Mouse (Mus musculus) midbrain, embryonic 11.5 days (tissue): ENCODE results near the gene Pde6h. TPM values are rescaled to one million over a fixed set of nuclear protein-coding genes. Genes with fewer than 3 reads are reported as not detected.

Experiments
- ATAC-seq: fragments of 200-750 bp; cut with Nextera tagmentation; 2 replicates; pipeline ENCODE4 v1.8.0; 2017; ENCODE audit warnings: moderate TSS enrichment, moderate library complexity; ENCODE audit not compliant: low FRiP score
- DNase-seq: peaks from one replicate; pipeline ENCODE4 v3.0.0; 2015; ENCODE audit warnings: low spot score; ENCODE audit errors: missing footprints
- H3K27ac ChIP-seq: fragments of 300-500 bp; sonication (generic); 2 replicates; pipeline ENCODE4 v1.5.1; 2014; ENCODE audit warnings: low read depth, low read length
- H3K27me3 ChIP-seq: fragments of 300-500 bp; sonication (generic); 2 replicates; pipeline ENCODE4 v1.6.1; 2014; ENCODE audit warnings: mild to moderate bottlenecking, low read length, moderate library complexity, mixed read lengths; ENCODE audit not compliant: control insufficient read depth, insufficient read depth
- H3K36me3 ChIP-seq: fragments of 300-500 bp; sonication (generic); 2 replicates; pipeline ENCODE4 v1.6.1; 2014; ENCODE audit warnings: mild to moderate bottlenecking, low read length, moderate library complexity, mixed read lengths; ENCODE audit not compliant: control insufficient read depth, insufficient read depth
- H3K4me1 ChIP-seq: fragments of 300-500 bp; sonication (generic); 2 replicates; pipeline ENCODE4 v1.6.1; 2014; ENCODE audit warnings: low read length; ENCODE audit not compliant: control insufficient read depth, insufficient read depth
- H3K4me2 ChIP-seq: fragments of 300-500 bp; sonication (generic); 2 replicates; pipeline ENCODE4 v1.6.1; 2014; ENCODE audit warnings: mild to moderate bottlenecking, moderate library complexity
- H3K4me3 ChIP-seq: fragments of 300-500 bp; sonication (generic); 2 replicates; pipeline ENCODE4 v1.5.1; 2014; ENCODE audit warnings: low read depth, low read length
- H3K9ac ChIP-seq: fragments of 300-500 bp; sonication (generic); 2 replicates; pipeline ENCODE4 v1.6.1; 2014; ENCODE audit warnings: low read length
- H3K9me3 ChIP-seq: fragments of 300-500 bp; sonication (generic); 2 replicates; pipeline ENCODE4 v1.6.1; 2016; ENCODE audit warnings: low read length; ENCODE audit not compliant: control insufficient read depth
- WGBS: fragments of 180-500 bp; shearing (Covaris S2); extraction: QIAGEN DNeasy Blood & Tissue Kit; methylation state at CpG from one replicate; pipeline ENCODE4 v1.1.7; 2014; 5-methylcytosine and 5-hydroxymethylcytosine counted together
- polyA plus RNA-seq: library from polyadenylated mRNA; unstranded; fragments of >200 nt; fragmentation: Nextera tagmentation; extraction: Ambion mirVana; gene quantifications from 2 replicates; pipeline ENCODE4 v1.2.1, GENCODE M21; 2014

Pde6h gene
- polyA plus RNA-seq, 1 experiment from 2014 or later = not detected

DNA sequence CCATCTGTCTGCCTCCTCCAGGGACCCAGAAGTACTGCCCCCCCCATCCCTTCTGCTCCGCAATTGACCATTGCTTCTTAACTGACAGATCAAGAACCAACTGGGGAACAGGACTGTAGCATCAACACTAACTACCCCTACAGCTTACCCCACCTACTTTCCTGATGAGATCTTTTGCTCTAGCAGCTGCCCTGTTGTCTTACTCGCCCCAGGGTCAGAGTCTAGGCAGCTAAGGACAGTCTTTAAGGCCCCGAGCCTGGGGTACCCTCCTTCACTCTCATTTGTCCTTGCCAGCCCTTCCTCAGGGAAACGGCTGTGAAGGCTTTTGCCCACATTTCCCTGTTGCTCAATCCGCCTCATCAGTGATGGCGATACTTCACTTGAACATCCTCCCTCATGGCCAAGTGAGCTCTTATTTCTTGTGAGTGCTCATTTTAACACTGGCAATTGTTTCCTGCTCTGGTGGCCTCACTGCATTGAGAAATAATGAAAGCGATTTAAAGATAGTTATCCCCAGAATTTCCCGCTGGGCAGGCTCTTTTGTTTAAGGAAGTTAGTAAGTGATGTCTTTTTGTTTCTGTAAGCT, 19.7 kb upstream of the Pde6h start:
- Histone ChIP-seq H3K36me3 (no peaks in the 10 kb centered on the region), H3K27ac (no peak overlapping the region), H3K4me1 (no peaks in the 10 kb centered on the region), H3K27me3 (no peaks in the 10 kb centered on the region), H3K4me3 (no peak overlapping the region), H3K4me2 (no peak overlapping the region), H3K9ac (no peak overlapping the region), H3K9me3 (no peaks in the 10 kb centered on the region)
- 74% methylated on average over 8 of the region's 8 CpGs for WGBS
- ATAC-seq (no peak), DNase-seq (no peak)

DNA sequence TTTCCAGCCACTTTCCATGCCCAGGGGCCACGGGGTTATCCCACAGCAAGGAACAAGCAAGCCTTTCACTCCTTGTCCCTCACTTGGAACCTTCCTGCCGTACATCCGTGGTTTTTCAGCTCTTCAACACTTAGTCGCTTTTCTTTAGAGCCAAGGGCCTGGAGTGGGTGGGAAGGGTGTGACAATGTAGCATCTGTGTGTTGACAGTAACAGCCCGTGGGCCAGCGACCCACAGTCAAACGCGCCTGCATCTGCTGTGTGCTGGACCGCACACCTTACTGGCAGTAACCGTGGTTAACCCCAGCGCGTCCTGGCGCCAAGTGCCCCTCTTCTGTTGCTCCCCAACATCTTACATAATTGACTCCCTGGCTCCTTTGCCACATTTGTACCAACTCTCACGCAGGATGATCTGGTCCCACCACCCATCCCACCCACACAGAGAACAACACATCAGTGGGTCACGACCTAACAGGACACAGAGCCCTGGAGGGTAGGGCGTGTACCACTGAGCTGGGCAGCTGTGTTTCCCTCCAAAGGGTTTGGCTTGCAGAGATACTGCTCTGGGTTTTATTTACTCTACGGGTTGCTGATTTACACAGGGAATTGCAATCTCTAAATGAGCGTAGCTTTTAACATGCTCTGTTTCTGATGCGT, 17.2 kb upstream of the Pde6h start:
- H3K27me3 ChIP-seq = no peaks in the 10 kb centered on the region
- no peak overlapping the region for H3K27ac ChIP-seq
- WGBS = 92% methylated on average over 19 of the region's 19 CpGs
- H3K9ac ChIP-seq = no peak overlapping the region
- no peak overlapping the region for H3K4me3 ChIP-seq
- DNase-seq (no peak), ATAC-seq (no peak)
- no peaks in the 10 kb centered on the region for H3K9me3 ChIP-seq
- H3K36me3 ChIP-seq = no peaks in the 10 kb centered on the region
- H3K4me1 ChIP-seq = no peaks in the 10 kb centered on the region
- no peak overlapping the region for H3K4me2 ChIP-seq

DNA sequence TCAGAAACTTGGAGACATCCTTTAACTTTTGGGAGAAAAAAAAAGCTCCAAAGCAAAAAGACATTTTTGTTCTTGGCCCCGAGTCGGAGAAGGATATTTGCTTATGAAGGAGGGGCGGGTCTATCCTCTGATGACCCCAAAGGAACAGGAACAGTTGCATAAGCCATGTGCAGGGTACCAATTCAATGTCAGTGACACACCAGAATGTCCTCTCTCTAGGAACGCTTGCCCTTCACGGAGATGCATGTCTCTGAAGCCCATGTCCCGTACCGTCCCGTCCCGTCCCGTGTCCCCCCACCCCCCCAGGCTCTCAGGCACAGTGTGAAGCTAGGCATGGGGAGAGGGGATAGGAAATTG, 16.7 kb upstream of the Pde6h start:
- DNase-seq (no peak), ATAC-seq (no peak)
- H3K27me3 ChIP-seq = no peaks in the 10 kb centered on the region
- no peak overlapping the region for H3K9ac ChIP-seq
- H3K4me3 ChIP-seq = no peak overlapping the region
- H3K36me3 ChIP-seq = no peaks in the 10 kb centered on the region
- no peak overlapping the region for H3K4me2 ChIP-seq
- no peak overlapping the region for H3K27ac ChIP-seq
- no peaks in the 10 kb centered on the region for H3K9me3 ChIP-seq
- WGBS = 80% methylated on average over 10 of the region's 10 CpGs
- no peaks in the 10 kb centered on the region for H3K4me1 ChIP-seq

DNA sequence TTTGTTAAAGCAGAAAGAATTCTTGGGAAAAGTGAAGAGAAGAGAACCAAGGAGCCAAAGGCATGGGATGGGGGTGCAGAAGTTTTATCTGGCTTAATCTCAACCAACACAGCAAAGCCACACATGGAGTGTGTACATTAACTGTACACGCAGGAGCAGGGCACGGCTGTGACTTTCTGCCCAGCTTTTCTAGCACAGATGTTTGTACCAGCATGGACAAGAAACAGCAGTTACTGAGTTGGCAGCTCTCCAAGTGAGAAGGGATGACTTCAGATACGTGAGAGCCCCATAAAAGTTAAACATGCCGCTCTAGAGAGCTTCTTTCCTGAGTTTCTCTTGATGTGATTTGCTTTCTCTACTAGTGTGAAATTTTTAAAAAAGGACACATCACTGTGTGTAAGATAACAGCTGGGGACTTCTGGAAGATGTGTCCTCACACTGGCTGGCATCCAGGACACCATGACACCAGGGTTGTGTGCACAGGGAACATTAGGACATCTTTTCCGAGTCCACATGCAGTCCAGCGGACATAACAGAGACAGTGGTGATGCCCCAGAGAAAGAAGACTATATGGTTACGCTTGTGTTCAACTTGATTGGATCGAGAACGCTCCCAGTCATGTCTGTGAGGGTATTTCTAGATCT, 13.3 kb upstream of the Pde6h start:
- Histone ChIP-seq H3K9me3 (no peaks in the 10 kb centered on the region), H3K27me3 (no peaks in the 10 kb centered on the region), H3K36me3 (no peaks in the 10 kb centered on the region), H3K4me2 (no peak overlapping the region), H3K4me3 (no peak overlapping the region), H3K9ac (no peak overlapping the region), H3K27ac (no peak overlapping the region), H3K4me1 (peaks cover 2% of the 10 kb centered on the region; the same call in 1 of the 2 replicates)
- WGBS = 89% methylated on average over 9 of the region's 9 CpGs
- ATAC-seq = no peak
- DNase-seq = no peak

DNA sequence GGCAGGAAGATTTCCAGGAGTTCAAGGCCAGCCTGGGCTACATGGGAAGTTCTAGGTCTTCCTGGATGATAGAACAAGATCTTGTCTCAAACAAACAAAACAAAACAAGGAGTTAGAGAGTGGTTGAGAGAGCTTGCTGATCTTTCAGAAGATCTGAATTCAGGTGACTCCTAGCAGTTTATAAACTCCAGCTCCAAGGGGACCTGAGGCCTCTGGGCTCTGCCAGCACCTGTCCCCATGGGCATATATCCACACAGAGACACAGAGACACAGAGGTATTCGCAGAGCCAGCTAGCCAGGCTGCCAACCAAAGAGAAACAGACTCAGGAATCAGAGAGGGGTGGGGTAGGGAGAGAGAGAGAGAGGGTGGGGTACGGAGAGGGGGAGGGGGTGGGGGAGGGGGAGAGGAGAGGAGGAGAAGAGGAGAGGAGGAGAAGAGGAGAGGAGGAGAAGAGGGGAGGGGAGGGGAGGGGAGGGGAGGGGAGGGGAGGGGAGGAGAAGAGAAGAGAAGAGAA, 10.8 kb upstream of the Pde6h start:
- no peak overlapping the region for H3K9ac ChIP-seq
- no peak overlapping the region for H3K27ac ChIP-seq
- H3K4me1 ChIP-seq = peaks cover 2% of the 10 kb centered on the region; the same call in 1 of the 2 replicates
- WGBS = no CpG with 5 or more reads among the region's 2 CpGs
- no peak overlapping the region for H3K4me2 ChIP-seq
- H3K4me3 ChIP-seq = no peak overlapping the region
- DNase-seq = no peak
- no peaks in the 10 kb centered on the region for H3K27me3 ChIP-seq
- no peaks in the 10 kb centered on the region for H3K9me3 ChIP-seq
- 0 out of 2 replicates have a peak, but pooled peaks have one; percentile 14 for ATAC-seq
- no peaks in the 10 kb centered on the region for H3K36me3 ChIP-seq

DNA sequence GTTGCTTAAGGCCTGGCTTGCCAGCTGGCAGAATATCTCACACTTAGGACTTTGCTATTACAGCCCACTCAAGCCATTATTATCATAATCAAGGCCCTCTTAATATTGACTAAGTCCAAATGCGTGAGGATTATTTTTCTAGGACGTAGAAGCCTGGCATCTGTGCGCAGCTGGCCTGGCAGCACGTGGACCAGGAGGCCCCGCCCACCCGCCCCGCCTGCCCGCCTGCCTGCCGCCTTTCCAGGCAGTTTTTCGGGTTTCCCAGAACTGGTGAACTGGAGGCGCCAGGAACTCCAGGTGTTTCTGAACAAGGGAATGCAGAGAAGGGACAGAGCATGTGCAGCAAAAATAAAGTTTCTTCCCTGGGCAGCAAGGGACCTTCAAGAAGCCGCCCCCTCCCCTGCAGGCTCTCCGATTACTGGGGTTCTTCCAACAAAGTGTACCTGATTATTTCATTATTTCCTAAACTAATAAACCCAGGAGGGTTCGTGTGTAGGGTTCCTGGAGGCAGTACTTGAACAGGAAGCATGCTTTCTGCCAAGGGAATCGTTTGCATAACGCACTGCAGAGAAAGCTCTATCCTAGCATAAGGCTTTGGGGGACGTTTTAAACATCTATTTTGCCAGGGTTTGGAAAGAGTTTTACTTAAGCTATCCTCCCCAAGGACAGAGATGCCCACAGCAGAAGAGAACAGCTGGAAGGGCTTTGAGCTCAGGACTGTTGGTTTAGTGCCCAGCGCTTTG, 10.1 kb upstream of the Pde6h start:
- ATAC-seq = peak; percentile 70
- Histone ChIP-seq H3K36me3 (no peaks in the 10 kb centered on the region), H3K27ac (no peak overlapping the region), H3K27me3 (no peaks in the 10 kb centered on the region), H3K4me3 (no peak overlapping the region), H3K9me3 (no peaks in the 10 kb centered on the region), H3K4me1 (peaks cover 2% of the 10 kb centered on the region; the same call in 1 of the 2 replicates), H3K9ac (peak overlapping the region; percentile 28; the same call in 1 of the 2 replicates), H3K4me2 (peak overlapping the region; percentile 27)
- DNase-seq = no peak
- WGBS = 22% methylated on average over 18 of the region's 18 CpGs

DNA sequence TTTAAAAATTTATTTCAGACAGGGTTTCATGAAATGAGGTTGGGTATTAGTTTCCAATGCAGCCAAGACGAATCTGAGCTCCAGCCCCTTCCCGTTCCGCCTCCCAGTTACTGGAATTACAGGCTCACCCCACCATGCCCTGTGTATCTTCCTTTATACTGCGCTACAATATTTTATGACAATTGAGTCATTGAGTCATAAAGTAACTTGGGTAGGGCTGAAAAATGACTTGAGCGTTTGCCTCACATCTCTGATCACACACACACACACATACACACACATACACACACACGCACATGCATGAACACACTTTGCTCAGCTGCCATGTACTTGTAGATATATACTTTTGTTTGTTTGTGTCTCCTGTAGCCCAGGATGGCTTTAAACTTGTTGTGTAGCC, 9.4 kb upstream of the Pde6h start:
- no peak overlapping the region for H3K4me2 ChIP-seq
- no peak overlapping the region for H3K27ac ChIP-seq
- H3K36me3 ChIP-seq = no peaks in the 10 kb centered on the region
- no peaks in the 10 kb centered on the region for H3K9me3 ChIP-seq
- no peak overlapping the region for H3K9ac ChIP-seq
- DNase-seq (no peak), ATAC-seq (no peak)
- 93% methylated on average over 6 of the region's 6 CpGs for WGBS
- no peak overlapping the region for H3K4me3 ChIP-seq
- H3K27me3 ChIP-seq = no peaks in the 10 kb centered on the region
- peaks cover 2% of the 10 kb centered on the region; the same call in 1 of the 2 replicates for H3K4me1 ChIP-seq

DNA sequence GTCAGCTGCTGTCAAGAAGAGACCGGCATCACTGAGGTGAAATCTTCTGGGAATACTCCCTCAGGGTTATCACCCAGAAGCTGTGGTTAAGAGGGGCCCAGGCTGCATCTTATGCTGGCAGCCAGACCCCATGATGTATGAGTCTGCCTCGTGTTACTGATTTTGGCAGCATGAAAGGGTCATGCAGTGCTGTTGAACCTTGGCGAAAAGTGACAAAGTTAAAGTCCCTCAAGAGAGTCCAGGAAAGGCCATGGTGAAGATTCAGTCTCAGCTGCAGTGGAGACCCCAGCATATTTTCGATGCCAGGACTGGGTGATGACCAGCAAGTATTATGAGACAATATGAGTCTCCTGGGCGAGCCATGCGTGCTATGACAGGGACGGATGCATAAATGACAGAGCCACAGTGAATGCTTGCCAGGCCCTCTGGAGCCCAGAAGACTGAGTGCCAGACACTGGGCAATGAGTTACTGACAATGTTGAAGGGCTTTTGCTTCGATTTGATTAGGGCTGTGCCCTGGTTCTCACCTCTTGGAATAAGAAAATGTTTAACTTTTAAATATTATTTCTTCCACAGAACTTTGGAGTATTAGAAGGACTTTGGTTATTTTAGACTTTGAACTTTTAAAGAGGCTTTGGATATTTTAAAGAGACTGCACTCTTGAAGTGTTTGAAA, 7.8 kb upstream of the Pde6h start:
- Histone ChIP-seq H3K4me2 (no peak overlapping the region), H3K4me1 (peaks cover 2% of the 10 kb centered on the region; the same call in 1 of the 2 replicates), H3K27me3 (no peaks in the 10 kb centered on the region), H3K4me3 (no peak overlapping the region), H3K9ac (no peak overlapping the region), H3K9me3 (no peaks in the 10 kb centered on the region), H3K36me3 (no peaks in the 10 kb centered on the region), H3K27ac (no peak overlapping the region)
- ATAC-seq (no peak), DNase-seq (no peak)
- WGBS = 92% methylated on average over 8 of the region's 8 CpGs
